ENCODE assay signal across 8 mouse cellular contexts in the genomic region with DNA sequence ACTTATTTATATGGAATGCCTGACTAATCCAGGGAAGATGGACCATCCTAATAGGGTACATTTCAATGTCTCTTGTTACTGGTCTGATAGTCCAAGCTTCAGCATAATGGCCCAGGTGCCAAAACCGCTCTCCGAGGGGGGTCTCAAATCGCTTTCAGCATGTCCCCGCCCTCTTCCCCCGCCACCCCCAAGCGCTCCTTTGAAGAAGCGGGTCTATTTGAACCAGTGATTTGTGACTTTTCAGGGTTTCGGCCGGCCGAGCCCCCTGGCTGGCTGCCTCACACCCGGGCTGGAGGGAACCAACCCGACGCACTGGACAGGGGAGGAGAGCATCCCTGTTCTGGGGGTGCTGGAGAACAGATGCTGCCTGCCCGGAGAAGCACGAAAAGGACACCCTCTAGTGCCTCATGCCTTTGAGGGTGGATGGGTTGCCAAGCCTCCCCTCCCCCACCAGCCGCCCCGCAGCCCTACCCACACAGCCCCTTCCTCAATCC.
DNase-seq lines count a peak whose midpoint lies in the region; ATAC-seq and TF ChIP-seq lines count a peak whose summit lies in the region.
"Had no signal": no experiment of that assay in that cellular context is flagged by ENCODE, and none has a peak within 500 bp of the region (broad histone marks: within the 10 kb centered on the region; RNA-seq: fewer than 3 reads in every experiment).

No protein-coding gene starts in this region.

- ATAC-seq in lung, embryonic 14.5 days (ENCODE audit: insufficient read depth): no peak
- no peak for ATAC-seq in embryonic facial prominence, embryonic 12.5 days (ENCODE audit: insufficient number of reproducible peaks, insufficient read depth, low FRiP score, low TSS enrichment)
- ATAC-seq in hindbrain, embryonic 16.5 days: peak; percentile 84
- peak; percentile 87 for ATAC-seq in neural tube, embryonic 15.5 days (ENCODE audit: low FRiP score)
- no peak for ATAC-seq in granulocyte monocyte progenitor cell, adult 5-6 weeks (replicated peaks; ENCODE audit: poor library complexity, severe bottlenecking)

- no peak for TF ChIP-seq CTCF in lung, embryonic 14.5 days (IDR thresholded peaks at IDR 0.05; ENCODE audit: low read depth)

- peak overlapping the region; percentile 47; the same call in 1 of the 2 replicates for H3K4me2 ChIP-seq in lung, embryonic 14.5 days
- H3K4me2 ChIP-seq in embryonic facial prominence, embryonic 12.5 days (replicated peaks): peak overlapping the region; percentile 44
- H3K4me2 ChIP-seq in hindbrain, embryonic 16.5 days (ENCODE audit: low read length): peak overlapping the region; percentile 59
- H3K4me2 ChIP-seq in neural tube, embryonic 15.5 days: peak overlapping the region; percentile 54

- H3K36me3 ChIP-seq in lung, embryonic 14.5 days (ENCODE audit: insufficient read depth): no peaks in the 10 kb centered on the region
- no peaks in the 10 kb centered on the region for H3K36me3 ChIP-seq in embryonic facial prominence, embryonic 12.5 days
- H3K36me3 ChIP-seq in hindbrain, embryonic 16.5 days (ENCODE audit: control insufficient read depth, insufficient read depth, low read length): no peaks in the 10 kb centered on the region
- H3K36me3 ChIP-seq in neural tube, embryonic 15.5 days: no peaks in the 10 kb centered on the region

- WGBS in lung, embryonic 14.5 days: under 1% methylated on average over 16 of the region's 17 CpGs
- 0% methylated on average over 17 of the region's 17 CpGs for WGBS in embryonic facial prominence, embryonic 12.5 days
- under 1% methylated on average over 17 of the region's 17 CpGs for WGBS in hindbrain, embryonic 16.5 days
- WGBS in neural tube, embryonic 15.5 days: 2% methylated on average over 17 of the region's 17 CpGs

- no peak overlapping the region for H3K27ac ChIP-seq in lung, embryonic 14.5 days (ENCODE audit: low read depth)
- H3K27ac ChIP-seq in embryonic facial prominence, embryonic 12.5 days: no peak overlapping the region
- no peak overlapping the region; the same call in 1 of the 2 replicates for H3K27ac ChIP-seq in hindbrain, embryonic 16.5 days (ENCODE audit: low read depth, low read length)
- no peak overlapping the region for H3K27ac ChIP-seq in neural tube, embryonic 15.5 days (replicated peaks)

- no peak overlapping the region for H3K9ac ChIP-seq in lung, embryonic 14.5 days
- no peak overlapping the region for H3K9ac ChIP-seq in embryonic facial prominence, embryonic 12.5 days
- H3K9ac ChIP-seq in hindbrain, embryonic 16.5 days (ENCODE audit: low read depth, low read length): peak overlapping the region; percentile 48
- no peak overlapping the region for H3K9ac ChIP-seq in neural tube, embryonic 15.5 days (replicated peaks)

- DNase-seq in lung, embryonic 14.5 days: no peak
- DNase-seq in lung, postnatal 25 days (ENCODE audit: low spot score): no peak
- DNase-seq in spleen, postnatal 14 days (ENCODE audit: low spot score in 2 of 2): no peak
- DNase-seq: adrenal gland, postnatal 14 days had no signal

- H3K4me3 ChIP-seq in lung, embryonic 14.5 days (ENCODE audit: low read depth, low read length): peak overlapping the region; percentile 8; the same call in 1 of the 2 replicates
- H3K4me3 ChIP-seq in embryonic facial prominence, embryonic 12.5 days: peak overlapping the region; percentile 22
- peak overlapping the region; percentile 32 for H3K4me3 ChIP-seq in hindbrain, embryonic 16.5 days (ENCODE audit: low read length)
- H3K4me3 ChIP-seq in neural tube, embryonic 15.5 days (replicated peaks): peak overlapping the region; percentile 23

- no peaks in the 10 kb centered on the region for H3K4me1 ChIP-seq in lung, embryonic 14.5 days (ENCODE audit: insufficient read depth)
- peaks cover 10% of the 10 kb centered on the region for H3K4me1 ChIP-seq in embryonic facial prominence, embryonic 12.5 days
- peaks cover 15% of the 10 kb centered on the region for H3K4me1 ChIP-seq in hindbrain, embryonic 16.5 days (ENCODE audit: control insufficient read depth, insufficient read depth, low read depth, low read length)
- peaks cover 26% of the 10 kb centered on the region for H3K4me1 ChIP-seq in neural tube, embryonic 15.5 days

- H3K9me3 ChIP-seq in lung, embryonic 14.5 days (ENCODE audit: low read depth, low read length): no peaks in the 10 kb centered on the region
- no peaks in the 10 kb centered on the region for H3K9me3 ChIP-seq in embryonic facial prominence, embryonic 12.5 days
- no peaks in the 10 kb centered on the region for H3K9me3 ChIP-seq in hindbrain, embryonic 16.5 days (ENCODE audit: control insufficient read depth, low read length)
- H3K9me3 ChIP-seq in neural tube, embryonic 15.5 days (replicated peaks): no peaks in the 10 kb centered on the region

- H3K27me3 ChIP-seq in lung, embryonic 14.5 days (ENCODE audit: insufficient read depth, low read length): peaks cover 66% of the 10 kb centered on the region
- peaks cover 53% of the 10 kb centered on the region for H3K27me3 ChIP-seq in embryonic facial prominence, embryonic 12.5 days
- peaks cover 12% of the 10 kb centered on the region for H3K27me3 ChIP-seq in hindbrain, embryonic 16.5 days (replicated peaks; ENCODE audit: control insufficient read depth, insufficient read depth, low read length)
- H3K27me3 ChIP-seq in neural tube, embryonic 15.5 days (replicated peaks): peaks cover 33% of the 10 kb centered on the region

Comparison
In these comparisons a context has a peak if more than half of its experiments do, and no peak if none do; other contexts are left out.
1. ATAC-seq: peak in hindbrain, embryonic 16.5 days (single experiment) and neural tube, embryonic 15.5 days (single experiment); none in lung, embryonic 14.5 days (single experiment), embryonic facial prominence, embryonic 12.5 days (single experiment) and granulocyte monocyte progenitor cell, adult 5-6 weeks (single experiment).
2. Peak in every context shown above with its lines, with median percentiles within 50 percentile points of each other: H3K4me2 ChIP-seq and H3K4me3 ChIP-seq.